Mouse (Mus musculus) midbrain, postnatal 0 days (tissue): ENCODE data around the gene Fcho2. TPM values are rescaled to one million over a fixed set of nuclear protein-coding genes. Genes with fewer than 3 reads are reported as not detected.

Experiments used
- ATAC-seq: fragments of 200-750 bp; cut with Nextera tagmentation; 2 replicates; pipeline ENCODE4 v1.8.0; 2017; ENCODE audit warnings: moderate number of reproducible peaks, mild to moderate bottlenecking, moderate TSS enrichment, moderate library complexity; ENCODE audit not compliant: low FRiP score
- DNase-seq: peaks from one replicate; pipeline ENCODE4 v3.0.0-alpha.2; 2015; ENCODE audit warnings: low spot score
- H3K27ac ChIP-seq: fragments of 300-500 bp; sonication (generic); 2 replicates; pipeline ENCODE4 v1.5.1; 2014; ENCODE audit warnings: low read depth, mild to moderate bottlenecking, low read length, mixed read lengths
- H3K27me3 ChIP-seq: fragments of 300-500 bp; sonication (generic); 2 replicates; pipeline ENCODE4 v1.6.1; 2014; ENCODE audit warnings: low read length, control low read depth, mixed read lengths; ENCODE audit not compliant: insufficient read depth
- H3K36me3 ChIP-seq: fragments of 300-500 bp; sonication (generic); 2 replicates; pipeline ENCODE4 v1.6.1; 2014; ENCODE audit warnings: low read length, control low read depth, mixed read lengths; ENCODE audit not compliant: insufficient read depth
- H3K4me1 ChIP-seq: fragments of 300-500 bp; sonication (generic); 2 replicates; pipeline ENCODE4 v1.6.1; 2014; ENCODE audit warnings: mild to moderate bottlenecking, control low read depth, antibody characterized with exemption, low read length, mixed read lengths; ENCODE audit not compliant: insufficient read depth
- H3K4me2 ChIP-seq: fragments of 300-500 bp; sonication (generic); 2 replicates; pipeline ENCODE4 v1.6.1; 2014; ENCODE audit warnings: low read depth, mild to moderate bottlenecking, low read length, mixed read lengths; ENCODE audit not compliant: poor library complexity, severe bottlenecking
- H3K4me3 ChIP-seq: fragments of 300-500 bp; sonication (generic); 2 replicates; pipeline ENCODE4 v1.5.1; 2014; ENCODE audit warnings: low read depth, mild to moderate bottlenecking, low read length, moderate library complexity
- H3K9ac ChIP-seq: fragments of 300-500 bp; sonication (generic); replicated peaks from 2 replicates; pipeline ENCODE4 v1.6.1; 2014; ENCODE audit warnings: mild to moderate bottlenecking, low read length, moderate library complexity, mixed read lengths; ENCODE audit not compliant: poor library complexity, severe bottlenecking
- H3K9me3 ChIP-seq: fragments of 300-500 bp; sonication (generic); 2 replicates; pipeline ENCODE4 v1.6.1; 2016; ENCODE audit warnings: low read length, control low read depth
- CTCF ChIP-seq: IDR thresholded peaks from 2 replicates; pipeline ENCODE4 v1.5.1; 2016; ENCODE audit warnings: antibody characterized with exemption, mild to moderate bottlenecking
- WGBS: fragments of 180-500 bp; shearing (Covaris S2); extraction: QIAGEN DNeasy Blood & Tissue Kit; methylation state at CpG from one replicate; pipeline ENCODE4 v1.1.7; 2014; 5-methylcytosine and 5-hydroxymethylcytosine counted together
- polyA plus RNA-seq: library from polyadenylated mRNA; unstranded; fragments of >200 nt; fragmentation: Nextera tagmentation; extraction: Ambion mirVana; gene quantifications from 2 replicates; pipeline ENCODE4 v1.2.1, GENCODE M21; 2015
- total RNA-seq: library from RNA; depleted of rRNA; stranded (reverse); fragments of >200 nt; gene quantifications from 2 replicates; pipeline ENCODE4 v1.2.3, GENCODE M21; 2014

The Fcho2 gene
- total and polyA plus RNA-seq, 2 experiments from 2014 or later = 15.1 to 16.4 TPM

DNA sequence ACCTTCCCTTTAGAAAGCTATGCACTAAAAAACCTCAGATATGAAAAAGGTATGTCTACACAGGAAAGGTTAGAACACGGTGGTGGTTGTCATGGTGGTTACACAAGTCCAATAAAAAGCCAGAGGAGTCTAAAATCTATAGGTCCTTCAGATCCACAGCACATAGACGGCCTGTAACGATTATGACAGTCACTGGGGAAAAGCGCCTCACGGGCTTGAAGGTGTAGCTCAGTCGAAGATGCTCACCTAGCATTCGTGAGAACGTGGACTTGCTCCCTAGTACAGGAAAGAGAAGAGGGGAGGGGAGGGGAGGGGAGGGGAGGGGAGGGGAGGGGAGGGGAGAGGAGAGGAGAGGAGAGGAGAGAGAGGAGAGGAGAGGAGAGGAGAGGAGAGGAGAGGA lies 111.5 kb downstream of the Fcho2 start:
- Histone ChIP-seq H3K27ac (no peak overlapping the region), H3K36me3 (no peaks in the 10 kb centered on the region), H3K27me3 (no peaks in the 10 kb centered on the region), H3K4me1 (no peaks in the 10 kb centered on the region), H3K9me3 (no peaks in the 10 kb centered on the region), H3K4me2 (no peak overlapping the region), H3K4me3 (no peak overlapping the region), H3K9ac (no peak overlapping the region)
- no peak for TF ChIP-seq CTCF
- DNase-seq = no peak
- ATAC-seq = no peak
- WGBS = 83% methylated on average over 8 of the region's 8 CpGs

DNA sequence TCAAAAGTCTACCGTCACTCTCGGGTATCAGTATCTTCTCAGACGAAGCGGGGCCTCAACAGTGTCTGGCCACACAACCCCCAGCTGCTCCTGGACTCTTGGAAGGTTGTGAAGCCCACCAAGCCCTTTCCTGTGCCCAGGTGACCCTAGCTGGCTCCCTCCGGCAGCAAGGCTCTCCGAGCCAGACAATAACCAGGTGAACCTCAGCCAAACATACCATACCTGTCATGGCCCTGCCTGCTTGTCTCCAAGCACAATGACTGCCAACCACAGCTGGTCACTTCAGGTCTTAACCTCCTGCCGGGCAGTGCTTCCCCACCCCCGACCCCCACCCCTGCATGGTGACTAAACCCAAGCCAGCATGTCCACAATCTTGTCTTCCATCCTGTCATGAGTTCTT lies 112.9 kb downstream of the Fcho2 start:
- no peak for ATAC-seq
- no peak for DNase-seq
- H3K9me3 ChIP-seq = no peaks in the 10 kb centered on the region
- H3K4me2 ChIP-seq = no peak overlapping the region
- H3K27ac ChIP-seq = no peak overlapping the region
- H3K27me3 ChIP-seq = no peaks in the 10 kb centered on the region
- H3K36me3 ChIP-seq = no peaks in the 10 kb centered on the region
- 94% methylated on average over 8 of the region's 8 CpGs for WGBS
- no peak overlapping the region for H3K4me3 ChIP-seq
- H3K4me1 ChIP-seq = no peaks in the 10 kb centered on the region
- no peak overlapping the region for H3K9ac ChIP-seq
- TF ChIP-seq CTCF = no peak

DNA sequence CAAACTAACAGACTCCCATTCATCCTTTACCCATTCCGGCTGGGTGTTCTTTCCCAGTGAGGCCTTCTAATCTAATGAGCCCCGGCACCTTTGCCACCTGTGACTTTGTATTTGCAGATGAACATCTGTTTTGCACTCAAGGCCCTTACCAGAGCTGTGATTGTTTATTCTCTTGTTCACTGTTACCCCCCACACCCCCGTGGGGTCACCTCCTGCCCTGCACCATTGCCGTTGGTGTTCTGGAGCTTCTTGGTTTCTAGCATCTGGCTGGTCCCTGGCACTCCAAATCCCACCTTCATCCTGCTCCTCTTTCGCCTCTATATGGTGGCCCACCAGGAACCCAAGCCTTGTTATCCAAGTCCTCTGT lies 114.0 kb downstream of the Fcho2 start:
- Histone ChIP-seq H3K9ac (no peak overlapping the region), H3K36me3 (no peaks in the 10 kb centered on the region), H3K4me2 (no peak overlapping the region), H3K9me3 (no peaks in the 10 kb centered on the region), H3K4me3 (no peak overlapping the region), H3K27me3 (no peaks in the 10 kb centered on the region), H3K27ac (no peak overlapping the region), H3K4me1 (no peaks in the 10 kb centered on the region)
- DNase-seq (no peak), ATAC-seq (no peak)
- no peak for TF ChIP-seq CTCF
- 84% methylated on average over 5 of the region's 5 CpGs for whole genome bisulfite sequencing

DNA sequence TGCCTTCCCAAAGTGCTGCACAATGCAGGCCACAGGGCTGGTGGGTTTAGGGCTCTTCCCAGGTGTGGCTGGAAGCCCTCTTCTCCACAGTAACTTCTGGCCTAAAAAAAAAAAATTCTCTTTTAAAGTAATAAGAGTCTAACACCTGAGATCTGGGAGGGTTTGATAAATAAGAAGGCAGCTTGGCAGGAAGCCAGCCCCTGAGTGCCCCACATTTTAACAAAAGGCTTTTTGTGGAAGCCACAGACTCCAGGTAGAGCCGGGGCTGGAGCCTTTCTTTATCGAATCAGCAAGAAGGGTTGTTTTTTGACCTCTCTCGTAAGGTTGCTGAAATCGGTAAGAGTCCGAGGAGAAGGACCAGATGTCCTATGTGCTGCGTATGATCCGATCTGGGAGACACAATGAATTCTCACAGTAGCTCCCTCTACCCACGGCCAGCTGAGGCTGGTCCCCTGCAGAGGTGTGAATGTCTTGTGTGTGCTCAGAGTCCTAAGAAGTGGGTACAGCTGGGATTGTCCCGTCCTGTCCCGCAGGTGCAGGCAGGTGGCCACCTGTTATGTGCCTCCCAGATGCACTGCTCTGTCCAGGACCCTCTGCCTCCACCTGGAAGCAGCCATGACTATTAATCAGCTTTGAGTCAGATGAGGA lies 114.5 kb downstream of the Fcho2 start:
- Histone ChIP-seq H3K4me2 (no peak overlapping the region), H3K9me3 (no peaks in the 10 kb centered on the region), H3K4me1 (no peaks in the 10 kb centered on the region), H3K9ac (no peak overlapping the region), H3K36me3 (no peaks in the 10 kb centered on the region), H3K27ac (no peak overlapping the region), H3K27me3 (0 out of 2 replicates have a peak, but pooled peaks cover under 1% of the 10 kb centered on the region), H3K4me3 (no peak overlapping the region)
- 69% methylated on average over 10 of the region's 10 CpGs for WGBS
- no peak for ATAC-seq
- TF ChIP-seq CTCF = no peak
- DNase-seq = no peak

DNA sequence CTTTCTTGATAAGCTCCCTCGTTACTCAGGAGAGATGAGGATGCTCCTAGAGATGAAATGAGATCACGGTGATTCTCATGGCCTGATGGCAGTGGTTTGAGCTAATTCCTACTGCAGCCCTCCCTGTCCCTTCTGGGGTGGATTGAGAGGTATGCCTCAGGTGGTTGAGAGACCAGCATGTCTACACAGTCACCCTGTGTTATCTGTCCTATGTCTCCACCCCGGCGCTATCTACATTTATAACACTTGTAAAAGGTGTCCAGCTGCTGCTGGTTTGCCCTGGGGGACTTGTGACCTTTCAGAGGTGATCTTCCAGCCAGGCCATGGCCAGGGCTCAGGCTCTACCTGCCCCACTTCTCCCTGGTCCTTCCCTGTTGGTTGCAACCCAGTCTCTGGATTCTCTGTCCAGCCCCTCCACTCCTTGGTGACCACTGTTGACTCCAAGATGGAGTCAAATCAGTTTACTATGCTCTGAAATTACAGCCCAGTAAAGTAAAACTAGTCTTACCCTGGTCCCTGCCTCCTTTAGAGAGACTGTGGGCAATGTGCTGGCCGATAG lies 115.2 kb downstream of the Fcho2 start:
- no peak for DNase-seq
- H3K4me1 ChIP-seq = 0 out of 2 replicates have a peak, but pooled peaks cover under 1% of the 10 kb centered on the region
- H3K27ac ChIP-seq = no peak overlapping the region
- H3K27me3 ChIP-seq = peaks cover 7% of the 10 kb centered on the region; the same call in 1 of the 2 replicates
- no peaks in the 10 kb centered on the region for H3K9me3 ChIP-seq
- H3K4me3 ChIP-seq = no peak overlapping the region
- no peak overlapping the region for H3K9ac ChIP-seq
- no peak for ATAC-seq
- 88% methylated on average over 5 of the region's 5 CpGs for WGBS
- H3K4me2 ChIP-seq = no peak overlapping the region
- TF ChIP-seq CTCF = no peak
- no peaks in the 10 kb centered on the region for H3K36me3 ChIP-seq

DNA sequence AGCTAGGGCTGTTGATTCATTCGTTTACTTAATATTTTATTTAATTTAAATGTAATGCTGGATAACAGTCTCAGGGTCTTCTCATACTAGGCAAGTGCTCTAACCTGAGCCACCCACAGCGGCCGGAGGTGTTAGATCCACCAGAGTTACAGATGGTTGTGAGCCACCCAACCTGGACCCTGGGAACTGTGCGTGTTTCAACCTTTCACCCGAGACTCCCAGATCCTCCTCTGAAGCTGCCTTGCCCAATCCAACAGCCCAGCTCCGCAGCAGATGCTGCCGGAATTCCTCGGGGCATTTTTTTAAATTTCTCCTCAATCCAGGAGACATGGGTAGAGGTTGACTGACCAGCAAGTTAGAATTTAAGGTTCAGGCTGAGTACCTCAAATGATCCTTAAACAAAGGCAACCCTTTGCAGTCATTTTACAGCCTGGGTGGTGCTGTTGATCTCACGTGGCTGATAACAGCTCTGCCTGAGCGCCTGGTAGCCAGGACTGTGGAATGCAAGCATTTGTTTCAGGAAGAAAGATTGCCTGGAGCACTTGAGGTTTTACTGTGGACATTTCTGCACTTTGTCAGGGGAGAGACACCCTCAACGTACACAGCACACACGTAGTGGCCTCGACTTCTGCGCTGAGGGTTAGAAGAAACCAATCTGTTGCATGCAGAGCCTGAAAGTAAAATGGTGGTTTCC lies 116.1 kb downstream of the Fcho2 start:
- 84% methylated on average over 14 of the region's 14 CpGs for WGBS
- H3K9ac ChIP-seq = no peak overlapping the region
- no peak overlapping the region for H3K4me2 ChIP-seq
- H3K4me1 ChIP-seq = 0 out of 2 replicates have a peak, but pooled peaks cover 4% of the 10 kb centered on the region
- TF ChIP-seq CTCF = no peak
- ATAC-seq (no peak), DNase-seq (no peak)
- no peak overlapping the region for H3K4me3 ChIP-seq
- no peak overlapping the region for H3K27ac ChIP-seq
- H3K36me3 ChIP-seq = no peaks in the 10 kb centered on the region
- peaks cover 8% of the 10 kb centered on the region; the same call in 1 of the 2 replicates for H3K27me3 ChIP-seq
- H3K9me3 ChIP-seq = no peaks in the 10 kb centered on the region
